Mouse (Mus musculus) spleen, postnatal 14 days (tissue): ENCODE data around the gene Ubr1.
"Not testable (repeated sequence)": the region's sequence is repeated elsewhere in the genome, so short reads cannot be mapped to it uniquely, and the experiment has no call there.

Experiments used
- DNase-seq, 2 experiments: peaks; one replicate each; pipeline ENCODE4 v3.0.0; 2021 to 2022; ENCODE audit warnings: low spot score in 2 of 2

Gene Ubr1

DNA sequence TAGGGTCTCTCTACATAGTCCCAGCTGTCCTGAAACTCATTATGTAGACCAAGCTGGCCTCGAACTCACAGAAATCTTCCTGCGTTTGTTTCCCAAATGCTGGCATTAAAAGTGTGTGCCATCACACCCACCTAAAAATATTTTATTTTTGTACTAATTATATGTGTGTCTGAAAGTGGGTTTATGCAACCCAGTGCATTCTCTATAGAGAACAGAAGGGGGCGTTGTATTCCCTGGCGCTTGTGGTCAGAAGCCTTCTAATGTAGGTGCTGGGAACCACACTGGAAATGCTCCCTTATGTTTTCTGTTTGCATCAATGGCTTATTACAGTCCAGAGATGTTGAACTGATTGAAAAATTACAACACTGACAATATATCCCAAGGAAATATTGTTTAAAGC, 5.8 kb upstream of the Ubr1 start:
- DNase-seq: no peak

DNA sequence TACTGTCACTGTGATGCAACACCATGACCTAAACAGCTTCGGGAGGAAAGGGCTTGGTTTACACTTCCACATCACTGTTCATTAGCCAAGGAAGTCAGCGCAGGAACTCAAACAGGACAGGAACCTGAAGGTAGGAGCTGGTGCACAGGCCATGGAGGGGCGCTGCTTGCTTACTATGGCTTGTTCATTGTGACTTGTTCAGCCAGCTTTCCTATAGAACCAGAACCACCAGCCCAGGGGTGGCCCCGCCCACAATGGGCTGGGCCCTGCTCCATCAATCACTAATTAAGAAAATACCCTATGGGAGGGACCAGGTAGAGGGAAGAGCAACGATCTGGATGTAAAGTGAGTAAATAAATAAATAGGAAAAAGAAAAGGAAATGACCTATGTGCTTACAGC, 2.4 kb upstream of the Ubr1 start:
- no peak for DNase-seq

DNA sequence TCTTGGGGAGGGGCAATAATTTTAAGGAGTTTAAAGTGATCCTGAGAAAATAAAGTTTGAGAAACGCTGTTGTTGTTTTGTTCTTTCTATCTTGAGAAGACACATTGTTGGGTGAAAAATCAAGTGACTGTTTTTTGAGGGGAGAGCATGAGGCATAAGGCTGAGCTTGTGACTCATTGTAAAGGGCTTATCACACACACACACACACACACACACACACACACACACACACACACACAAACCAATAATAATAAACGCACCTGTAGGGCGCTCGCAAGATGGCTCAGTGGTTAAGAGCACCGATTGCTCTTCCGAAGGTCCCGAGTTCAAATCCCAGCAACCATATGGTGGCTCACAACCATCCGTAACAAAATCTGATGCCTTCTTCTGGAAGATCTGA, 1.7 kb upstream of the Ubr1 start:
- not testable (repeated sequence) for DNase-seq

DNA sequence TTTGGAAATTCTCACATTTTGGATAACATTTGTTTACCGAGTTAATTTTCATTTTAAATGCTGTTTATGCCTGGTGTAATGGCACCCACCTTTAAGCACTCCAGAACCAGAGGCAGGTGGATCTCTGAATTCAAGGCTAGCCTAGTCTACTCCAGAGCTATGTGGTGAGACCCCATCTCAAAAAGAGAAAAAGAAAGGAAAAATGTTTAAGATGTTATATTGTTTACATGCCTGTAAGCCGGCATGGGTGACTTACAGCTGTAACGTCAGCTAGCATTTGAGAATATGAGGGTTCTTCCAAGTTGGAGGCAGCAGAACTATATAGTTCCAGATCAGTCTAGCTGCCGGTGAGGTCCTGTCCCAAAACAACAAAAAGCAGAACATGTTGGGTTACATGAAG, 1.3 kb upstream of the Ubr1 start:
- no peak for DNase-seq

DNA sequence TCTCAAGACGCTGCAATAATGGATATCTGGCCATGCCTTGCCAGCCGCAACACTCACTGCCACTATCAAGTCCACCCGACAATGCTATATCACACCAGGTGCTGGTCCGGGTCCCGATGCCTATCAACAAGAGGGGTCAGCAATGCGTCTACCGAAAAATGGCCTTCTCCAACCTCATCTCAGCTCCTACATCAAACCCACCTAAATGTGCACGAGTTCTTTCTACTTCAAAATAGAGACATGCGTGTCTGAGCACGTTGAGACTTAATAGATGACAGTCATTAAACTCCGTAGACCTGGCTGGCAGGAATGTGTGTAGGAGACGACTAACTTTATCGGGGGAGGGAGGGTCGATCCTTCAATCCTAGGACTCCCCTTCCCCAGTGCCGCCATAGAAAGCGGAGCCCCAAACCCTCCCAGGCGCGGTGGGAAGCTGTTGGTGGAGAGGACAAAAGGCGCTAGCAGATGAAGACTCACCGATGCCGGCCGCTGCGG, 423 bp downstream of the Ubr1 start:
- no peak for DNase-seq

DNA sequence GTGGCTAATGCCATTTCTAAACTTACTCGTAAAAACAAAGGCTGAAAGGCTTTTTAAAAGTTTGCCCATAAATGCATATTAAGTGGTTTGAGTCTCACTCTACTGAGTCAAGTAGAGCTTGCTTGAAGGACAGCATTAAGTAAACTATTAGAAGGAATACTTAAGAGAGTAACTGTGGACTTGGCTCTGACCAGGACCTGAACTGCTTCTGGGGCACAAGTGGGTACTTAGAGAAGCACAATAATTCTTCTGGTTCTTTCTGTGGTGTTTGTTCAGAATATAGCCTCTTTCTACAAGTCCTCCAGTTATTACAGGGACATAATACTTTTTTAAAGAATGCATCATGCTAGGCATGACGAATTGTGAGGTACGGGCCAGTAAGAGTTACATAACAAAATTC, 5.0 kb downstream of the Ubr1 start:
- no peak for DNase-seq

DNA sequence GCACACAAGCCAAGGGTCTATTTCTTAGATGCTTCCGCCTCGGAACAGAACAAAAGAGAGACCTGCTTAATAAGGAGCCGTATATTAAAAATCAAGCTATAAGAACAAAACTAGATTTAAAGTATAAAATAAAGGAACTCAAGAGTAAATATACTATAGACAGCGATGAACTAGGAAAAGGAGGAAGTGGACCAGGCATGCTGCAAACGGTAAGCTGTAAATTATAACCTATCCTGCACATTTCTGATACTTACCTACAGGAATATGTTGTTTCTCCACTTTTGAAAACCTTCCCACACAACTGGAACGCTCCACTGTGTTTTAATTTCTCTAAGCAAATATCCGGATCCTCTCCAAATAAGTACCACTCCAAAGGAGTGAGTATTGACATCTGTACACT, 7.4 kb downstream of the Ubr1 start:
- DNase-seq: no peak

DNA sequence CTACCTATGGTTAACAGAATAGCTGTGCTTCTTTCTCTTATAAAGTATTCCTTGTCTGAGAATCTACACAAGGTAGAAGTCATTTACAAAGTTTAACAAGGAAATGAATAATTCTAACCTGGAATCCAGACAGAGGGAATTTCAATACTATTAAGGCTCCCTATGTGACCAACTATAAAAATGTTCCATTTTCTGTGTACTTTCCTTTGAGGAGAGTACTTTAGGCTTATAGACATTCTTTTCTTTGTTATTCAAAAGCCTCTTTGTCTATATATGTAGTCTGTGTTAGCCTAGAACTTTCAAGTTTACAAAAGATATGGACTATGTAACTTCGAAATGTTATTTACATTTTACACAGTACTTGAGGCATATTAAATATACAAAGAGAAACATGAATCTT, 10.3 kb downstream of the Ubr1 start:
- no peak for DNase-seq

DNA sequence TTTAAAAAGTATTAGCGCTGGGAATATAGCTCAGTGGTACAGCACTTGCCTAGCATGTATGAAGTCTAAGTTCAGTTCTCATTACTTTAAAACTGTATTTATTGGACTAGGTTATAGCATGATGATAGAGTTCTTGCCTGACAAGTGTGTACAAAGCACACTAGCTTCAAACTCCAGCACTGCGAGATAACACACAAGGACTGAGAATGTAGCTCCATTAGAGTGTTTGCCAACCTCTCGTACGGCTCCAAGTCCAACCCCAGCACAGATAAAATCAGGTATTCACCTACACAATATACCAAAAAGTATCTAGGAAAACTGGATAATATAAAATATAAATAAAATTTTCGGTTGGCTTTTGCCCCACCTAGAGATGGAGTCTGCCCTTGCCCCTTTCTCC, 10.7 kb downstream of the Ubr1 start:
- no peak for DNase-seq

DNA sequence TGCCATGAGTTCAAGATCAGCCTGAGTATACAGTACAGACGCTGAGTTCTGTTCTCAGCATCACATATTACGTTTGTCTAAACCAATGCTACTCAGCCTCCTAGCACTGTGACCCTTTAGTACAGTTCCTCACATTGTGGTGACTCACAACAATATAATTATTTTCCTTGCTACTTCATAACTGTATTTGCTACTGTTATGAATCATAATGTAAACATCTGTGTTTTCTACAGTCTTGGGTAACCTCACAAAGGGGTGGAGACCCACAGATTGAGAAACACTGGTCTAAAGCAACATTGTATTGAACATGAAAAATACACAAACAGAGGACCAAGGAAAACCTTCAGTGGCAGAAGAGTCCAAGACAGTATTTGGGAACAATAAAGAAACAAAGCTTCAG, 11.2 kb downstream of the Ubr1 start:
- DNase-seq: no peak

DNA sequence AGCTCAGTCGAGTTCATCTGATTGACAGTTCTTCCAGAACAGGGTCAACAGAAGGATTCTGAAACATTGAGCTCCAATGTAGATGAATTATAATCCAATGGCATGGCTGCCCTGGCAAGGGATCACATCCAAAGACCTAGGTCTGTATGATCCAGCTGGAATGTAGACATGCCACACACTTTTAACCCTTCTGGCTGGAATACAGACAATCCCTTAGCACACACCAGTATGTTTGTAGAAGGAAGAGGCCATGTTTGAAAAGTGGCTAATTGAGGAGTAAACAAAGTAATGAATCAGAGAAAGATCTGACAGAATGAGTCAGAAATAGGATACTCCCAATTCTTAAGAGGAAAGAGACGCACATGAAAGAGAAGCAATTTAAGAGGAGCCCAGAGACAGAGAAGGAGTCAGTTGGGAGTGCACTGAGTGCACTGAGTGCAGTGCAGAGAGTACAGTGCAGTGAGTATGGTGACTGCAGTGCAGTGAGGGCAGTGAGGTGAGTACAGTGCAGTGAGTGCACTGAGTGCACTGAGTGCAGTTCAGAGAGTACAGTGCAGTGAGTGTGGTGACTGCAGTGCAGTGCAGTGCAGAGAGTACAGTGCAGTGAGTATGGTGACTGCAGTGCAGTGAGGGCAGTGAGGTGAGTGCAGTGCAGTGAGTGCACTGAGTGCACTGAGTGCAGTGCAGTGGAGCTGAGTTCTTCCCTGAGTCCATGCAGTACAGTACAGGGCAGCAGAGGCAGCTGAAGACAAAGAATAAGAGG, 18.2 kb downstream of the Ubr1 start:
- DNase-seq: no peak

DNA sequence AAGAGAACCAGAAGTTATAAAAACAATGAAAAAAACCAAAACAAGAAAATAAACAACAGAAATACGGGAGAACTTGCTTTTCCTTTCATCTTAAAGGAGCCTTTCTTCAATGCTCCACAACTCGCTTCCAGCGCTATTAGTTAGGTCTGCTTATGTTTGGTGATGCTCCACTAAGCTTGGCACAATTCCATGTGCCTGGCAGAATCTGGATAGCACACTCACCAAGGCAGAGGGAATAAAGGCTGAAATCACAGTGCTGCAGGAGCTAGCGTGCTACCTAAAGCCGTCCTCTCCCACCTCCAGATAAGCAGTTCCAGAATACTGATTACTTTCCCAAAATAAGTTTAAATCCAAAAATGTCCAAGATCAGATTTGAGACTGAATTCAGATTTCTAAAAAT, 19.3 kb downstream of the Ubr1 start:
- DNase-seq: no peak

DNA sequence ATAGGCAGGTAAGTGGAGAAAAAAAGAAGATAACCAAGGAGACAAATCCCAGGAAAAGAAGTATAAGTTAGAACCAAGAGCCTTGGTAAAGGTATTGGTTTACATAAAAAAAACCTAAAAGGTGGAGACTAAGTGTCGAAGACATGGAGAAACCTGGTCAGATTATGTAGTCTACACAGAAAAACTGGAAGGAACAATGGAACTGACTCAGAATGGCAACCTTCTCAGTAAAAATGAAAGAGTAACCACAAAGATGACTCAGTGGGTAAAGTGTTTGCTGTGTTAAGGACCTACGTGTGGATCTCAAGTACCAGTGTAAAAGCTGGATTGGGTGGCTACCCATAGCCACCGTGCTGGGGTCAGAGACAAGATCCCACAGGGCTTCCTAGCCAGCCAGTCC, 37.5 kb downstream of the Ubr1 start:
- DNase-seq: no peak

DNA sequence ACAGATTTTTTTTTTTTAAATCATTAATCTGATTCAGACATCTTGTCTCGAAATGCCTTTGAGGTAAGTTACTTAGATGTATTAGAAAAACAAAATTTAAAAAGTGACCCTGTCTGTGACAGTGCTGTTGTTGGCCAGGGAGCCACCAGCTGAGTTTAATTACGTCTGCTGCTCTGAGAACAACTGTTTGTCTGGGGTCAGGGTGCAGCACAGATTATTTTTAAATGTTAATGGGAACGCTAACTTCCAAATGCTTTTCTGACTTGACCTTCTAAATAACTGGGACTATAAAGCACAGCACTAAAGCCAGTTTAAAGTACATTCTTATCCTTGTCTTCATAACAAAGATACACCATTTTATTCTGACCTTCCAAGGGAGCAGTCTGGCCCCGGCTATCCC, 61.0 kb downstream of the Ubr1 start:
- no peak for DNase-seq

DNA sequence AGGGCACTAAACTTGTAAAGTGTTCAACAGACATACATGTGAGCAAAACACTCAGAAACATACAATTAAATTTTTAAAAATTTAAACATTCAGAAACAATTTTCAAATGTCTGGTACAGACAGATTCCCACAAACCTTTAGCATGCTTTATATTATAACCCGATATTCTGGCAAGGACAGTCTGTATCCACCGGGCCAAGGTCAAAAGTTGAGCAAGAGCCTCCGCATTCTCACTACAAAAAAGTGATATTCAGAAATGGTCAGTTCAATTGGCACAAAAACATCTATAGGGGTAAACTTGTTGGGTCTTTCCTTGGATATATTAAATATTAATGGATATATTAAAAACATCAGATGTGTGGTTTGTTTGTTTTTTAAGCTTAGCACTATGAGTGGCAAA, 74.2 kb downstream of the Ubr1 start:
- no peak for DNase-seq

DNA sequence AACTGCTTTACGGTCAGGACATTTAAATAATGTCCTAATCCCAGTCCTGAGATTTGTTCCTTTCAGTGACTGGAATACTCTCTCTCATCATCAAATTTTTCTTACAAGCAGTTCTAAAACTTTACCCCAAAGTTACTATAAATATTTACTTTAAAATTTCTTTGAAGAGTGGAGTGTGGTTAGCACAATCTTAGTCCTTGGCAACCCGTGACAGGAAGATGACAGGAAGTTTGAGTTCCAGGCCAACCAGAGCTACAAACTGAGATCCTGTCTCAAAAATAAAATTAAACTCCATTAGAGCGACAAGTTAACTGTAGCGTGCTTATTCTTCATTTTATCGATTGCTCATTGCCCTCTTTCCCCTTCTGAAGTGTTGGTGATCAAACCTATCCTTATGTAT, 82.9 kb downstream of the Ubr1 start:
- no peak for DNase-seq

DNA sequence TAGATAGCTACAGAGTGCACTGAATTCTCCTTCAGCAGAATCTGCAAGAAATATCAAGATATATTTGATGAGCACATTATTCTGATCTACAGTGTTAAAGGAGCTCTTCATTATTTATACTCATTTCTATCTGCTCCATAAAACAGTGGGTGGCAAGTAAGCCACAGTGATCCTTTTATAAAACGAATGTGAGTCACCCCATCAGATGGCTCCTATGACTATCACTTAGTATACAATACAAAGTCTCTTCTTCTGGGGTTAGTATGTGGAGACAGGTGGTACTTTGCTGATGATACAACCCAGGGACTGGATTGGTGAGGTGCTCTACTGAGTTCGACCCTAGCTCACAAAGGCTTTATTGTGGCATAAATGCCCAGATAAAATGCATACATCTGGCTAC, 97.3 kb downstream of the Ubr1 start:
- no peak for DNase-seq

DNA sequence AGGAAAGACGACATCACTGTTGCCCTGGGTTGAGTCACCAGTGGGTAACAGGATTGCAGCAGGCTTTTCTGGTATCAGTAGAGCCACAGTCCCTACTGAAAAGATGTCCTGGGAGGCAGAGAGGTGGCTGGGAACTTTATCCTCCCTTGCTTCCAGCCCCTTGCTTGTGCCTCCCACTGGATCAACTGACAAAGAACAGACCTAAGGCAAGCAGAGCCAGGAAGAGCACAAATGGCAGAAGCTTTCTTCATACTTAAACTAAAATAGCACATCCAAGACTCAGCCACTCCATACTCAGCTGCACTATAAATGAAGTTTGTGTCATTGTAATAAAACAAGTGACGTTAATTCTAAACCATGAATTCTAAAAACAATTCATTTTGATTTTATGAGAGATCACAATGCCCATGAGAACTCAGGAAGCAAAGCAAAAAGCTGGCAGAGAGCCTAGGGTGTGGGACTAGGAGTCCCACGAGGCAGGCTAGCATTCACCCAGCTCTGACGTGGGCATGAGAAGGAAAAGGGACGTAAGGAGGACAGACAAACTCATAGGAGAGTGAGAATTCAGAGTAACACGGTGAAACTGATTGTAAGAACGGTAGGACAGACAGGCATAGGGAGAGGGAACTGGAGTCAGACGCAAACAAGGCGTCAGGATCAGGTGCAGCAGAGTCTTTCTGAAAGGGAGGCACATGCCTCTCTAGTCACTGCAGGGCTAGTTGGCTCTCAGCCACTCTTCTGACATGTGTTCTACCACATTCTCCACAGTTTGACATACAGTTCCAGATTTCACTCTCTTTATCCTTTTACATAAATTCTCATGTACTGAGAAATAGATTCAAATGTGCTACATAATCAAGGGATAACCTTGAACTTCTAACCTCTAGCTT, 98.8 kb downstream of the Ubr1 start:
- DNase-seq: no peak

DNA sequence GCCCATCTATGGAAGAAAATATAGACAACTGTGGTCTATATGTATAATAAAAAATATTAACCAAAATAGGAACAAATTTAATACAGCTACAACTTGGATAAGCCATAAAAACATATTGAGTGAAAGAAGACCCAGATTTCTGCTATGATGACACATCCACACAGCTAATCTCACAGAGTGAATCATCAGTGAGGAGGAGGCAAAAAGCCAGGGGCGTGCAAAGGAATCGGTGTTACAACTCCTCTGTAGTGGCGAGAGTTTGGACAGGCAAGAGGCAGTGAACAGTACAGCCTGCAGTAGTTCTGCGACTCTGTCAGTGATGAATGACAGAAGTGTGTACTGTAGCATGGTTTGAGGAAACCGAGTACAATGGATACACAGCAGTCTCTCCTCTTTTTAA, 103.2 kb downstream of the Ubr1 start:
- no peak for DNase-seq

DNA sequence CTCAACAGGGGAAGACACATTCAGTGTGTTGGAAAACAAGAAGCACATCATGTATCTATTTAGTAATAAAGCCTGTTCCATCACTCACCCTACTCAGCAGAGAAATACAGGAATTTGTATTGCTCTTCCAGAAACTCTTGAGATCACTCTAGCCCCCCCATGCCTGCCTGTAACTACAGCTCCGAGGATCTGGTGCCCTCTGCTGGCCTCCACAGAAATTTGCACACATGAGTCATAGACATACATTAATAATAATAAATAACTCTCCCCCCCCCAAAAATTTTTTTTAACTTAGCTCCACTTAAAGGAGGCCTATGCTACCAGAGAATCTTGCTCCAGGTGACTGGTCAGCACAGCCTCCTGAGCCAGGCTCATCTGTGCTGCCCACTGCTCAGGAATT, 104.0 kb downstream of the Ubr1 start:
- DNase-seq: peak in 1 of 2 experiments; percentile 41

DNA sequence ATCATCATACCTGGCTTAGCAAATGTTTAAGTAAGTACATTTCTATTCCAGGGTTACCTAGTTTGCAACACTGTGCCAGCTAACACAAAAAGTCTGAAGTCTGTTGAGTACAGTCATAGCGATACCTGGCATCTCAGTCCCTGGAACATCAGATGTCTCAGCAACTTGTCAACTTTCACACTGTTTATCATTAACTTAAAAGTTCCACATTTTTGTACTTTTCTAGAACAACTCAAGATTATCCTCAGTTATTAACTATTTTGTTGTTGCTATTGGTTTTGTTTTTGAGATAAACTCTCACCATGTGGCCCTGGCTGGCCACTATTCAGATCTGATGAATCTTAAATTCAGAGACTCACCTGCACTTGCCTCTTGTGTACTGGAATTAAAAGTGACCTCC, 107.1 kb downstream of the Ubr1 start:
- DNase-seq: no peak

DNA sequence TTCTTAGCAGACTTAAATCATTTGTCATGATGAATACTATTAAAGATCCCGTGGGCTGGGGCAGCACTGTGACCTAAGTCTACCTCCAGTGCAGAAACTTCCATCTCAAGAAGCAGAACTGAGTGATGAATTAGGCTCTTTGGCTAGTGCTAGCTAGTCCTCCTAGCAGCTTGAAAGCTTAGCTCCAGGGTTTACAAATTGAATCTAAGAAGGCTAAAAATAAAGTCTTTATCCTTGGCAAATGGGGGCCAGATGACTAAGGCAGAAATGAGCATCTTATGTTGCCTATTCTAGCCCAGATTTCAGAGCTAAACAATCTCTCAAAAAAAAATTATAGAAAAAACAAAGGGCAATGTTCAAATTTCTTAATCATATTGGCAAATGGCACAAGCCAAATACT, 109.8 kb downstream of the Ubr1 start:
- DNase-seq: no peak

DNA sequence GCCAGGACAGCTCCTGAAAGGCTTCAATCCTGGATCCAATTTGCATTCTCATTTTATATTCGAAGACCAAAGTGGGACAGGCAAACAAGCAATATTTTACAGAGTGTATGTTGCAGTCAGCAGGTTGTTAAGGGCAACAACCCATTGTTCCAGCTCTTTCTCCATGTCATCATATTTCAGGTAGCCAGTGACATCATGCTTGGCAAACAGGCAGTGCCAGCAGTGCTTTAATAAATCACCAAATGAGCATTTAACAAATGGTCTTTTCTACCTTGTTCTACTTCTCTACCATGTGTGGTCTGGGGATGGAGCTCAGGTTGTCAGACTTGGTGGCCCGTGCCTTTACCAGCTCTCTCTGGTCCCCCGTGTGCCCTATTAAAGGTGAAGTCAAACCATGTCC, 112.4 kb downstream of the Ubr1 start:
- DNase-seq: no peak
